Mouse (Mus musculus) heart, postnatal 0 days (tissue): ENCODE results near the gene F9. TPM values are rescaled to one million over a fixed set of nuclear protein-coding genes. Genes with fewer than 3 reads are reported as not detected.

Source experiments
- ATAC-seq: fragments of 200-750 bp; cut with Nextera tagmentation; 2 replicates; pipeline ENCODE4 v1.8.0; 2017; ENCODE audit warnings: low read depth, moderate number of reproducible peaks, moderate library complexity; ENCODE audit not compliant: insufficient read depth
- DNase-seq: peaks from one replicate; pipeline ENCODE4 v3.0.0-alpha.2; 2016; ENCODE audit warnings: low spot score
- H3K27ac ChIP-seq: fragments of 300-500 bp; sonication (generic); 2 replicates; pipeline ENCODE4 v1.5.1; 2014; ENCODE audit warnings: low read depth, mild to moderate bottlenecking
- H3K27me3 ChIP-seq: fragments of 300-500 bp; sonication (generic); 2 replicates; pipeline ENCODE4 v1.6.1; 2014; ENCODE audit warnings: low read length, mixed read lengths; ENCODE audit not compliant: control insufficient read depth, insufficient read depth
- H3K36me3 ChIP-seq: fragments of 300-500 bp; sonication (generic); replicated peaks from 2 replicates; pipeline ENCODE4 v1.6.1; 2014; ENCODE audit warnings: low read length, mixed read lengths; ENCODE audit not compliant: control insufficient read depth, insufficient read depth
- H3K4me1 ChIP-seq: fragments of 300-500 bp; sonication (generic); 2 replicates; pipeline ENCODE4 v1.6.1; 2014; ENCODE audit warnings: antibody characterized with exemption; ENCODE audit not compliant: control insufficient read depth, insufficient read depth
- H3K4me2 ChIP-seq: fragments of 300-500 bp; sonication (generic); 2 replicates; pipeline ENCODE4 v1.6.1; 2014; ENCODE audit warnings: low read depth, mild to moderate bottlenecking, low read length, moderate library complexity
- H3K4me3 ChIP-seq: fragments of 300-500 bp; sonication (generic); 2 replicates; pipeline ENCODE4 v1.5.1; 2014; ENCODE audit warnings: low read depth, low read length
- H3K9ac ChIP-seq: fragments of 300-500 bp; sonication (generic); replicated peaks from 2 replicates; pipeline ENCODE4 v1.6.1; 2014; ENCODE audit warnings: low read depth, low read length, mixed read lengths
- H3K9me3 ChIP-seq: fragments of 300-500 bp; sonication (generic); replicated peaks from 2 replicates; pipeline ENCODE4 v1.6.1; 2016; ENCODE audit warnings: low read length; ENCODE audit not compliant: control insufficient read depth
- CTCF ChIP-seq: IDR thresholded peaks from 2 replicates; pipeline ENCODE4 v1.5.1; 2016; ENCODE audit warnings: antibody characterized with exemption, control low read depth, low read depth
- EP300 ChIP-seq: IDR thresholded peaks from 2 replicates; pipeline ENCODE4 v1.6.1; 2016; ENCODE audit warnings: antibody characterized with exemption, low read depth
- WGBS: fragments of 180-500 bp; shearing (Covaris S2); extraction: QIAGEN DNeasy Blood & Tissue Kit; methylation state at CpG from one replicate; pipeline ENCODE4 v1.1.7; 2014; 5-methylcytosine and 5-hydroxymethylcytosine counted together
- polyA plus RNA-seq: library from polyadenylated mRNA; unstranded; fragments of >200 nt; fragmentation: Nextera tagmentation; extraction: Ambion mirVana; gene quantifications from 2 replicates; pipeline ENCODE4 v1.2.1, GENCODE M21; 2015
- total RNA-seq: library from RNA; depleted of rRNA; stranded (reverse); fragments of >200 nt; gene quantifications from 2 replicates; pipeline ENCODE4 v1.2.3, GENCODE M21; 2014; ENCODE audit warnings: low replicate concordance; rRNA removed

F9 gene
- total and polyA plus RNA-seq, 2 experiments from 2014 or later = not detected

DNA sequence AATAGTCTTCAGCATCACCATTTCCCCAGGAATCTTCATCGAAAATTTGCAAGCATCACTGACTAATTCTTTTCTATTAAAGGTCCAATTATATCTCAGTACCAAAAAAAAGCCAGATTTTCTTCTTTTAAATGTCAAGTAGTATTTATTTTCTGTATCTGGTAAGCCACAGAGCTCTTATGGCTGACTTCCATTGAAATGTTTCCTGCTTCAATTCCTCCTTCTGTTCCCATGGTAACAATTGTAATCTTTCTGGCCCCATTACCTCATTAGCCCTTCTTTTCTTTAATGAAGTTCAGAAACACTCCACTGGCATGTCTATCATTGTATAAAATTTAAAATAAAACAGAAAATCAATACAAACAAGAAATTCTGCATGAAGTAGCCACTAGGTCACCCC is 76.1 kb downstream of the F9 start:
- Histone ChIP-seq H3K4me2 (no peak overlapping the region), H3K9me3 (no peaks in the 10 kb centered on the region), H3K27me3 (no peaks in the 10 kb centered on the region), H3K36me3 (no peaks in the 10 kb centered on the region), H3K27ac (no peak overlapping the region), H3K9ac (no peak overlapping the region), H3K4me1 (no peaks in the 10 kb centered on the region), H3K4me3 (no peak overlapping the region)
- TF ChIP-seq EP300 (no peak), CTCF (no peak)
- no peak for DNase-seq
- ATAC-seq = no peak
- WGBS = 64% methylated on average over 1 of the region's 1 CpGs

Other genes with a start within 250 kb of the F9 start
- not detected in 2 replicates for gene Mcf2, start 179.6 kb downstream of the F9 start, total RNA-seq
- gene Mcf2, start 179.6 kb downstream of the F9 start, polyA plus RNA-seq = 0.03 and 0.05 TPM in 2 replicates